Mouse (Mus musculus) lung, adult 2 months (tissue): ENCODE results near the gene Man2a1.

ENCODE experiments used
- CTCF ChIP-seq: fragments of 200-500 bp; IDR thresholded peaks from 2 replicates; pipeline ENCODE4 v1.5.1; 2011; ENCODE audit warnings: mild to moderate bottlenecking, low read length, control low read depth; ENCODE audit not compliant: insufficient read depth
- POLR2A ChIP-seq: fragments of 200-500 bp; IDR thresholded peaks from 2 replicates; pipeline ENCODE4 v1.6.1; 2011; ENCODE audit warnings: low read depth, mild to moderate bottlenecking, control low read depth, low read length, borderline replicate concordance; ENCODE audit errors: extremely low read depth

DNA sequence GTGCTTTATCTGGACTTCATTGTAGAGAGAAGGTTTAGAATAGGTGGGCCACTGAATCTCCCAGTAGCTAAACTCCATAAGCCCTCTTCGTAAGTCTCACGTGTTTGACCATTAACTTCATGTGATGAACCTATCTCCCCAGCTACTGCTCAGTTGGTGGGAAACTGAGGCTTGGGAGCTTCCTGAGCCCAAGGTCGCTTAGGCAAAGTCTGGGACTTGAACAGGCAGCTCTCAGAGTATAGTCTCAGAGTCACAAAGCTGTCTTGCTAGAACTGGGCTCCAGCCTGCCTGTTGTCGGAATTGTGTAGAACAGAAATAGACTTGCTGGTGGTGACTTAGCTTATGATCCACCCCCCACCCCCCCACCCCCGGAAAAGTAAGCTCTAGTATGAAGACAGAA lies 3.0 kb downstream of the Man2a1 start:
- no peak for TF ChIP-seq CTCF
- TF ChIP-seq POLR2A = no peak
